Mouse (Mus musculus) hindbrain, embryonic 11.5 days (tissue): ENCODE data around the gene Lhb. TPM values are rescaled to one million over a fixed set of nuclear protein-coding genes. Genes with fewer than 3 reads are reported as not detected.

ENCODE experiments used
- ATAC-seq: fragments of 200-750 bp; cut with Nextera tagmentation; 2 replicates; pipeline ENCODE4 v1.8.0; 2017; ENCODE audit warnings: mild to moderate bottlenecking, moderate TSS enrichment, moderate library complexity; ENCODE audit not compliant: low FRiP score
- DNase-seq: peaks from one replicate; pipeline ENCODE4 v3.0.0-alpha.2; 2015; ENCODE audit warnings: low spot score
- H3K27ac ChIP-seq: fragments of 300-500 bp; sonication (generic); 2 replicates; pipeline ENCODE4 v1.5.1; 2014; ENCODE audit warnings: mild to moderate bottlenecking, low read depth, low read length
- H3K27me3 ChIP-seq: fragments of 300-500 bp; sonication (generic); 2 replicates; pipeline ENCODE4 v1.6.1; 2014; ENCODE audit warnings: mild to moderate bottlenecking, low read length, moderate library complexity, mixed read lengths; ENCODE audit not compliant: control insufficient read depth, insufficient read depth
- H3K36me3 ChIP-seq: fragments of 300-500 bp; sonication (generic); 2 replicates; pipeline ENCODE4 v1.6.1; 2014; ENCODE audit warnings: mild to moderate bottlenecking, low read length, moderate library complexity, mixed read lengths; ENCODE audit not compliant: control insufficient read depth, insufficient read depth
- H3K4me1 ChIP-seq: fragments of 300-500 bp; sonication (generic); replicated peaks from 2 replicates; pipeline ENCODE4 v1.6.1; 2014; ENCODE audit warnings: low read length, mixed read lengths; ENCODE audit not compliant: control insufficient read depth, insufficient read depth
- H3K4me2 ChIP-seq: fragments of 300-500 bp; sonication (generic); replicated peaks from 2 replicates; pipeline ENCODE4 v1.6.1; 2014; ENCODE audit warnings: mild to moderate bottlenecking, low read depth, low read length
- H3K4me3 ChIP-seq: fragments of 300-500 bp; sonication (generic); 2 replicates; pipeline ENCODE4 v1.5.1; 2014; ENCODE audit warnings: low read depth, low read length
- H3K9ac ChIP-seq: fragments of 300-500 bp; sonication (generic); 2 replicates; pipeline ENCODE4 v1.6.1; 2014; ENCODE audit warnings: low read depth, low read length
- H3K9me3 ChIP-seq: fragments of 300-500 bp; sonication (generic); 2 replicates; pipeline ENCODE4 v1.6.1; 2016; ENCODE audit warnings: low read length; ENCODE audit not compliant: control insufficient read depth
- WGBS: fragments of 180-500 bp; shearing (Covaris S2); extraction: QIAGEN DNeasy Blood & Tissue Kit; methylation state at CpG from one replicate; pipeline ENCODE4 v1.1.7; 2014; 5-methylcytosine and 5-hydroxymethylcytosine counted together
- polyA plus RNA-seq: library from polyadenylated mRNA; unstranded; fragments of >200 nt; fragmentation: Nextera tagmentation; extraction: Ambion mirVana; gene quantifications from 2 replicates; pipeline ENCODE4 v1.2.1, GENCODE M21; 2014

The Lhb gene
- polyA plus RNA-seq, 1 experiment from 2014 or later, result not detected

DNA sequence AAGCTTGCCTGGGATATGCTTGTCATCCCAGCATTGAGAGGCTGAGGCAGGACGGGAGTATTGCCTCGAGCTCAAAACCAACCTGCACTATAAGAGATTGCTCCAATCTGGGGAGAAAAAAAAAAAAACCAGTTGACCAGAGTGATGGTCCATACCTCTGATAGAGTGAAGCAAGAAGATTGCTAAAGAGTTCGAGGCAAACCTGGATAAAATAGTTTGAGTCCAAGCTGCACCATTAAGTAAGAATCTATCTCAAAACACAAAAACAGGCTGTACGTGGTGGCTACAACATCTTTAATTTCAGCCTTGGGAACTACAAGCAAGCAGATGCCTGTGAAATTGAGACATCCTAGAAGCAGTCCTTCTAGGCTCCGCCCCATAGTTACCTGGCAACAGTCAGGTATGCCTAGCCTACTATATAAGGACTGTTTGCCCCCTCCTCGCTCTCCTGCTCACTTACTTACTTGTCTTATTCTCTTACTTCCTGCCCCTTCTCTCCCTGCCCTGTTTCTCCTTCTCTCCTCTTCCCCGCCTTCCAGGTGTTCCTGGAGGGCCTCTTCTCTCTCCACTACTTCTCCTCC lies 46.6 kb downstream of the Lhb start:
- Histone ChIP-seq H3K9ac (peak overlapping the region; percentile 45), H3K4me1 (0 out of 2 replicates have a peak, but pooled peaks cover 4% of the 10 kb centered on the region), H3K4me3 (peak overlapping the region; percentile 84), H3K27me3 (no peaks in the 10 kb centered on the region), H3K4me2 (peak overlapping the region; percentile 88), H3K9me3 (no peaks in the 10 kb centered on the region), H3K27ac (no peak overlapping the region), H3K36me3 (peaks cover 9% of the 10 kb centered on the region; the same call in 1 of the 2 replicates)
- WGBS, result 28% methylated on average over 7 of the region's 7 CpGs
- DNase-seq (no peak), ATAC-seq (no peak; the same call in 1 of the 2 replicates)

GRCm38 (mm10) chr7:45470869-45471268 lies 50.2 kb downstream of the Lhb start:
- H3K4me1 ChIP-seq, result no peaks in the 10 kb centered on the region
- H3K9me3 ChIP-seq, result no peaks in the 10 kb centered on the region
- H3K36me3 ChIP-seq, result no peaks in the 10 kb centered on the region
- H3K9ac ChIP-seq, result no peak overlapping the region
- no peak overlapping the region for H3K27ac ChIP-seq
- no peak for ATAC-seq
- 10% methylated on average over 3 of the region's 3 CpGs for WGBS
- peak; percentile 83 for DNase-seq
- no peaks in the 10 kb centered on the region for H3K27me3 ChIP-seq
- H3K4me3 ChIP-seq, result no peak overlapping the region
- no peak overlapping the region for H3K4me2 ChIP-seq

Other genes starting within 250 kb of the Lhb start
- gene Gfy, start 241.3 kb upstream of the Lhb start, polyA plus RNA-seq, result not detected in 2 replicates
- not detected in 2 replicates for gene Pth2, start 239.8 kb upstream of the Lhb start, polyA plus RNA-seq
- gene Ccdc155, start 215.9 kb upstream of the Lhb start, polyA plus RNA-seq, result 0.31 and 0.40 TPM in 2 replicates
- gene Dkkl1, start 208.7 kb upstream of the Lhb start, polyA plus RNA-seq, result 1.6 and 1.7 TPM in 2 replicates
- 229 and 242 TPM in 2 replicates for gene Tead2, start 205.1 kb upstream of the Lhb start, polyA plus RNA-seq
- gene Cd37, start 181.7 kb upstream of the Lhb start, polyA plus RNA-seq, result 1.1 and 2.5 TPM in 2 replicates
- 0.14 and 0.32 TPM in 2 replicates for gene Slc6a16, start 179.7 kb upstream of the Lhb start, polyA plus RNA-seq
- not detected in 2 replicates for gene Slc6a21, start 143.3 kb upstream of the Lhb start, polyA plus RNA-seq
- 5.2 and 6.9 TPM in 2 replicates for gene Trpm4, start 87.0 kb upstream of the Lhb start, polyA plus RNA-seq
- 0.68 and 0.77 TPM in 2 replicates for gene Hrc, start 85.5 kb upstream of the Lhb start, polyA plus RNA-seq
- 8.2 and 9.5 TPM in 2 replicates for gene Ppfia3, start 53.8 kb upstream of the Lhb start, polyA plus RNA-seq
- 0.92 and 1.7 TPM in 2 replicates for gene Lin7b, start 50.2 kb upstream of the Lhb start, polyA plus RNA-seq
- 76.5 and 114 TPM in 2 replicates for gene Snrnp70, start 25.1 kb upstream of the Lhb start, polyA plus RNA-seq
- 0.11 TPM in 1 of 2 replicates, not detected in the other for gene Kcna7, start 15.2 kb upstream of the Lhb start, polyA plus RNA-seq
- gene Ntf5, start 7.1 kb upstream of the Lhb start, polyA plus RNA-seq, result 0.99 and 1.2 TPM in 2 replicates
- 29.2 and 30.6 TPM in 2 replicates for gene Gys1, start 14.0 kb downstream of the Lhb start, polyA plus RNA-seq
- 168 and 178 TPM in 2 replicates for gene Ruvbl2, start 17.3 kb downstream of the Lhb start, polyA plus RNA-seq
- gene Ftl1, start 39.1 kb downstream of the Lhb start, polyA plus RNA-seq, result 5,748 and 5,943 TPM in 2 replicates
- 128 and 196 TPM in 2 replicates for gene Bax, start 46.1 kb downstream of the Lhb start, polyA plus RNA-seq
- gene Tulp2, start 61.1 kb downstream of the Lhb start, polyA plus RNA-seq, result 0.40 and 0.54 TPM in 2 replicates
- gene Gm45808, start 66.0 kb downstream of the Lhb start, polyA plus RNA-seq, result not detected in 2 replicates
- gene Dhdh, start 68.0 kb downstream of the Lhb start, polyA plus RNA-seq, result 2.9 and 4.1 TPM in 2 replicates
- gene Nucb1, start 89.6 kb downstream of the Lhb start, polyA plus RNA-seq, result 88.6 and 92.7 TPM in 2 replicates
- gene Ppp1r15a, start 105.4 kb downstream of the Lhb start, polyA plus RNA-seq, result 15.1 and 15.7 TPM in 2 replicates
- 2.1 and 2.3 TPM in 2 replicates for gene Plekha4, start 105.5 kb downstream of the Lhb start, polyA plus RNA-seq
- 0.45 and 0.46 TPM in 2 replicates for gene Hsd17b14, start 134.1 kb downstream of the Lhb start, polyA plus RNA-seq
- 26.6 and 31.4 TPM in 2 replicates for gene Bcat2, start 149.3 kb downstream of the Lhb start, polyA plus RNA-seq
- gene Fgf21, start 194.7 kb downstream of the Lhb start, polyA plus RNA-seq, result not detected in 2 replicates
- not detected in 2 replicates for gene Fut1, start 196.5 kb downstream of the Lhb start, polyA plus RNA-seq
- gene Izumo1, start 201.0 kb downstream of the Lhb start, polyA plus RNA-seq, result 0.12 and 0.18 TPM in 2 replicates
- gene Rasip1, start 206.7 kb downstream of the Lhb start, polyA plus RNA-seq, result 4.9 and 5.1 TPM in 2 replicates
- gene Mamstr, start 219.2 kb downstream of the Lhb start, polyA plus RNA-seq, result 1.7 and 2.1 TPM in 2 replicates
- 0.06 and 0.27 TPM in 2 replicates for gene Fut2, start 245.6 kb downstream of the Lhb start, polyA plus RNA-seq